Mouse (Mus musculus): ENCODE measurements at regions not wholly inside any gene's neighbourhood (a gene's known extent, or its start where the extent isn't known, plus 50 kb on each side); places are given as distances from the start of the nearest gene placed in this dataset.
"Not testable (repeated sequence)": the region's sequence is repeated elsewhere in the genome, so short reads cannot be mapped to it uniquely, and the experiment has no call there.

DNA sequence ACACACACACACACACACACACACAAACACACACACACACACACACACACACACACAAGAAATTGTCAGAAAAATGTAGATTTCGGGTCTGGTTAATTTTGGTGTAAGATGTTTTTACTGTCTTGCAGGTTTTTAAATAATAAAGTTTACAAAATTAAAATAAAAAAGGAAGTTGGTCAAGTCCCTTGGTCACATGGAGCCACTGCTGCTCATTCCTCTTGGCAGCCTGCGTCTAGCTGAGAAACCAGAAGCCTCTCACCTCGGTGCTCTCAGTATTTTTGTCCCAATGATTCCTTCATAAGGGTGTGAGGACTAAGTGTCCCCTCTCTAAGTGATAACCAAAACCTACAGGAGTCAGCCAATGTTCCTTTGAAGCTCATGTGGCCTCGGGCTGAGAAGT, 76.8 kb upstream of the Smg1 start:
- DNase-seq = no peak

GRCm38 (mm10) chr7:118318432-118319135, 75.1 kb upstream of the Smg1 start:
- no peak for DNase-seq

- DNase-seq = not testable (repeated sequence)
Observed at GRCm38 (mm10) chr7:118314886-118315285, 71.4 kb upstream of the Smg1 start.

GRCm38 (mm10) chr7:118314228-118314658, 70.8 kb upstream of the Smg1 start:
- DNase-seq = no peak

DNA sequence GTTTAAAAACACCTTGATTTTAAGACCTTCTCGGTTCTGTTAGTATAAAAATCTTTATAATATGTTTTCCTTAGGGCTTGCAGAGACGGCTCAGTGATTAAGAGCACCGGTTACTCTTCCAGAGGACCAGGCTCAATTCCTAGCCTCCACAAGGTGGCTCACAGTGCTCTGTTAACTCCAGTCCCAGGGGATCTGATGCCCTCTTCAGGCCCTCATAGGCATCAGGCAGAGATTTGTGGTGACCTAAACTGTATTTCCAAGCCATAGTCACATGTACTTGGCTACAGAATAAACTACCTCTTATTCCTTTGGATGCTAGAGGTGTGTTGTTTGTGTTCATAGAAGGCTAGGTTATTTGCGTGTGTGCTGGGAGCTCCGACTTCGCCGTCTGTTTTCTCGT, 70.3 kb upstream of the Smg1 start:
- no peak for DNase-seq

GRCm38 (mm10) chr7:118309733-118310132, 66.3 kb upstream of the Smg1 start:
- DNase-seq = no peak

DNA sequence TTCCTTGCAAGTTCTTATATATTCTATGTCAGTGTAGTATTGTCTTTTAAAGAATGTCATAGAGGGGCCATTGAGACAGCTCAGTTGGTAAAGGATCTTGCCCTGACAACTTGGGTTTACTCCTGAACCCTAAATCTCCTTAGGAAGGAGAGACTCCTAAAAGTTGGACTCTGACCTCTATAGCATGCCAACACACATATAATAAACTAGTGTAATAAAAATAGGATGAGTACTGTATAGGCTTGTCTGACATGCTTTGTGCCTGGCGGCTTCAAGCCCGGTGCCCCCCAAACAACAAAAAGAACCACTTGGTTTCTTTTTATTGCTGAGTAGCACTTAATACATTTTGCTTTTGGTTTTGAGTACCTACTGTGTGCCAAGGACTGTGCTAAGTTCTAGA, 65.4 kb upstream of the Smg1 start:
- no peak for DNase-seq

DNA sequence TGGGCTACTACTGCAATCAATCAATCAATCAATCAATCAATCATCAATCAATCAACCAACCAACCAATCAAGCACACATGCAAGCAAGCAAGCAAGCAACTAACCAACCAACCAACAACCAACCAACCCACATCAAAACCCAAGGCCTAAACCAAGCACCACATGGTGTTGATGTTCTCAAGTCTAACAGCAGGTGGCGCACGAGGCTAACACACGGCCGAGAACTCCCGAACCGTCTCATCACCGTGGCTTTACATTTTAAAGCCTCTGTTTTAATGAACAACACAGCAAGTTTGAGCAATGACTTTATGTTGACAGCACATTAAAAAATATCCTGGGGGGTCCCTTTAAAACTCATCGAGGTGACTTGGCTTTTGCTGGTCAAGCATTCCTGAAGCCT, 61.3 kb upstream of the Smg1 start:
- peak; percentile 76 for DNase-seq

GRCm38 (mm10) chr7:118304338-118304737, 60.9 kb upstream of the Smg1 start:
- DNase-seq = no peak

DNA sequence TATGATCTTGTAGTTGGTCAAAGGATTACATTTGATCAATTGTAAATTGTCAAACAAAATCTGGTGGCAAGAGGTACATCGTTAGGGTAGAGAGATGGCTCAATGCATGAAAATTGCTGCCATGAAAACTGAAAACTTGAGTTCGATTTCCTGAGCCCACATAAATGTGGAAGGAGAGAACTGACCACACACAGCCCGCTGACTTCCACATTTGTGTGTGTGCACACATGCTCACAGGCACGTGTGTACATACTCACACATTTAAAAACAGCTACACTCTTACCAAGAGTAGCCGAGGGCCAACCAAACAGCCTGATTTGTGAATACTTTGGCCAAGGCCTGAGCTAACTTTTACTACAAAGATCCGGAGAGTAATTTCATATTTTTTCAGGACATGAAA, 60.5 kb upstream of the Smg1 start:
- no peak for DNase-seq

GRCm38 (mm10) chr7:118300678-118301342, 57.3 kb upstream of the Smg1 start:
- DNase-seq = no peak

DNA sequence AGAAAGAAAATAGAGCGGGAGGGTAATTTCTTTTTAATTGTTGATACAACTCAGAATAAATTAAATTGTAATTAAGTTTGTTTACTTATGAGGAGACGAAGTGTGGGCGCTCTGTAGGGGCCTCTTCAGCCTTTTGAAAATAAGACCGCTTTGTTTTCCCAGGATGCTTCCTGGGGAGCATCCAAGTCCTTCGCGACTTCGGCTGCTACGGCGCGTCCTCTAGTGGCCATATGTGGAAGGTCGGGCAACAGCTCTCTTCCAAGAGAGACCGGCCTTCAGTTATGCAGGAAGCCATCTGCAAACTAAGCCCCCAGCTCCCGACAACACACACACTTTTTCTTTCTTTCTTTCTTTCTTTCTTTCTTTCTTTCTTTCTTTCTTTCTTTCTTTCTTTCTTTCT, 54.1 kb upstream of the Smg1 start:
- peak; percentile 83 for DNase-seq

- no peak for DNase-seq
Observed at GRCm38 (mm10) chr7:118296856-118297518, 53.5 kb upstream of the Smg1 start.

DNA sequence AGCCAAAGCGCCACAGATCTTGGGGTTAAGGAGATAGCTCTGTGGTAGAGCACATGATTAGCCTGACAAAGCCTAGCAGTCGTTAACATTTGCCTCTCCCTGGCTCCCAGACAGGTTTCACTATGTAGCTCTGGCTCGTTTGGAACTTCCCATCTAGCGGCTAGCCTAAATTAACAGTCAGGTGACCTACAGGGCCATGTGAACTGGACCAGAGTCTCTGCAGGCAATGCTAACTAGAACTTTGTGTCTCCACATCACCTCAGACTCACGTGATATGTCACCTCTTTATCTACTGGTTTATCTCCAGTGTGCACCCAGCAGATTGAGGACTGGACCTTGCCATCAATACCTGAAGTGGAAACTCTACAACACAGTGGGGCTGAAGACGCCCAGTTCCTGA, 52.4 kb upstream of the Smg1 start:
- DNase-seq = no peak

DNA sequence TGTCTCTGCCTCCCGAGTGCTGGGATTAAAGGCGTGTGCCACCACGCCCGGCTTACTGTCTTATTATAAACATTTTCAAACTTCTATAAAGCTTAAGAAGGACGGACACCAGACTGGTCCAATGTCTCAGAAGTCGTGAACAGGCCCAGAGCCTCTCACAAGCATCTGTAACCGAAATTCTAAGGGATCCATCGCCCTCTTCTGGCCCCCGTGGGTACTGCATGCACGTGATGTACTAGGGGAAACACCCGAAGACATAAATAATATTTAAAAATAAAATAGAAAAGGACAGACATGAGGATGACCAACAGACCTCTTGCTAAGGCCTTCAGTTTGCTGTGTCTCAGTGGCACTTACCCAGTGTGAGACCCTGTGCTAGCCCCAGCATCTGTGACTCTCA, 51.8 kb upstream of the Smg1 start:
- DNase-seq = peak; percentile 23

- DNase-seq = no peak
Observed at GRCm38 (mm10) chr7:118294637-118295036, 51.2 kb upstream of the Smg1 start.

All from adrenal gland, postnatal 25 days (tissue).